Mouse (Mus musculus) testis, adult 2 months (tissue): ENCODE data around the gene Tmem108.

ENCODE experiments used
- CTCF ChIP-seq: fragments of 200-500 bp; IDR thresholded peaks from 2 replicates; pipeline ENCODE4 v1.5.1; 2012; ENCODE audit warnings: low read depth, mild to moderate bottlenecking, inconsistent platforms, low read length, moderate library complexity; ENCODE audit not compliant: control insufficient read depth, insufficient read depth, insufficient replicate concordance
- POLR2A ChIP-seq: fragments of 200-500 bp; IDR thresholded peaks from 2 replicates; pipeline ENCODE4 v1.6.1; 2012; ENCODE audit warnings: low read depth, mild to moderate bottlenecking, inconsistent platforms, low read length, moderate library complexity; ENCODE audit not compliant: control insufficient read depth

- no peak for TF ChIP-seq CTCF
- TF ChIP-seq POLR2A: no peak
Observed at GRCm38 (mm10) chr9:103600834-103601233, 160.8 kb downstream of the Tmem108 start.
